Mouse (Mus musculus) layer of hippocampus, adult 18-20 months (tissue): ENCODE measurements around the gene Ugdh. TPM values are rescaled to one million over a fixed set of nuclear protein-coding genes. Genes with fewer than 3 reads are reported as not detected.

ENCODE experiments used
- total RNA-seq, 2 experiments: library from RNA; stranded (reverse); gene quantifications; 2 replicates each; pipeline ENCODE4 v1.2.3; 2021

The Ugdh gene
- total RNA-seq, 2 experiments from 2014 or later, result 30.1 to 33.5 TPM

Other genes with a start within 250 kb of the Ugdh start
- gene Wdr19, start 236.3 kb downstream of the Ugdh start, total RNA-seq, result 10 to 100 TPM; 16.6 to 21.9 TPM
- 10 to 100 TPM; 28.0 to 30.8 TPM for gene Rfc1, start 100.3 kb downstream of the Ugdh start, total RNA-seq
- under 1 TPM; 0.62 to 0.81 TPM for gene Klb, start 87.6 kb downstream of the Ugdh start, total RNA-seq
- gene Rpl9, start 44.5 kb downstream of the Ugdh start, total RNA-seq, result 100 to 1,000 TPM; 742 to 758 TPM
- gene Lias, start 44.5 kb downstream of the Ugdh start, total RNA-seq, result 10 to 100 TPM; 26.7 to 27.5 TPM
- not detected for gene Gm43552, start 56.9 kb upstream of the Ugdh start, total RNA-seq
- 100 to 1,000 TPM; 160 to 166 TPM for gene Smim14, start 101.2 kb upstream of the Ugdh start, total RNA-seq
- gene Ube2k, start 101.3 kb upstream of the Ugdh start, total RNA-seq, result 100 to 1,000 TPM; 120 to 128 TPM